In genomic region chr6:70867297-70867696, GRCm38 (mm10) we compare ENCODE assay signal across 27 mouse cellular contexts. TPM values are rescaled to one million over a fixed set of nuclear protein-coding genes. Genes with fewer than 3 reads are reported as not detected.
DNase-seq lines count a peak whose midpoint lies in the region; ATAC-seq and TF ChIP-seq lines count a peak whose summit lies in the region.
"Had no signal": no experiment of that assay in that cellular context is flagged by ENCODE, and none has a peak within 500 bp of the region (broad histone marks: within the 10 kb centered on the region; RNA-seq: fewer than 3 reads in every experiment).

No protein-coding gene starts in this region.

- no peaks in the 10 kb centered on the region for H3K27me3 ChIP-seq in forebrain, embryonic 16.5 days (replicated peaks; ENCODE audit: control insufficient read depth, insufficient read depth, low read length)
- no peaks in the 10 kb centered on the region for H3K27me3 ChIP-seq in forebrain, postnatal 0 days (ENCODE audit: insufficient read depth, low read length)
- H3K27me3 ChIP-seq in hindbrain, postnatal 0 days (ENCODE audit: insufficient read depth, low read length), result no peaks in the 10 kb centered on the region
- H3K27me3 ChIP-seq in hindbrain, embryonic 14.5 days (ENCODE audit: control insufficient read depth, insufficient read depth, low read length), result no peaks in the 10 kb centered on the region
- H3K27me3 ChIP-seq: embryonic facial prominence, embryonic 13.5 days; embryonic facial prominence, embryonic 15.5 days; forebrain, embryonic 12.5 days; Patski had no signal

- no peak for TF ChIP-seq POLR2A in brain, embryonic 14.5 days (IDR thresholded peaks at IDR 0.05; ENCODE audit: borderline replicate concordance, extremely low read depth, insufficient read depth, insufficient read length, poor library complexity, severe bottlenecking)

- DNase-seq in forebrain, postnatal 0 days, result no peak
- no peak for DNase-seq in hindbrain, postnatal 0 days (ENCODE audit: low spot score)
- DNase-seq in hindbrain, embryonic 14.5 days (ENCODE audit: low spot score), result no peak
- peak; percentile 7 for DNase-seq in brain, embryonic 14.5 days (ENCODE audit: low read depth)
- DNase-seq: adrenal gland, adult 2 months; adrenal gland, postnatal 14 days; adrenal gland, postnatal 36 days; cerebellum, adult 11 months; cerebellum, adult 18-20 months; cerebellum, adult 8-10 months; cerebellum, adult 9-11 months; cerebellum, postnatal 14 days; cerebellum, postnatal 36 days; embryo, embryonic 11 days had no signal

- ATAC-seq in forebrain, embryonic 16.5 days, result 0 out of 2 replicates have a peak, but pooled peaks have one; percentile 44
- ATAC-seq in forebrain, postnatal 0 days, result no peak
- peak; percentile 6; the same call in 1 of the 2 replicates for ATAC-seq in hindbrain, postnatal 0 days
- no peak for ATAC-seq in hindbrain, embryonic 14.5 days (ENCODE audit: low FRiP score)
- no peak for ATAC-seq in activated CD4-positive, CD25-positive, alpha-beta regulatory T cell, adult 4 months
- ATAC-seq: forebrain, embryonic 14.5 days; Patski had no signal

- no peak for TF ChIP-seq CTCF in forebrain, postnatal 0 days (IDR thresholded peaks at IDR 0.05; ENCODE audit: low read depth)
- no peak for TF ChIP-seq CTCF in hindbrain, postnatal 0 days (IDR thresholded peaks at IDR 0.05; ENCODE audit: low read depth)
- TF ChIP-seq CTCF in brain, embryonic 14.5 days (IDR thresholded peaks at IDR 0.05; ENCODE audit: borderline replicate concordance, extremely low read depth, insufficient read depth, insufficient read length), result no peak

- no peaks in the 10 kb centered on the region for H3K36me3 ChIP-seq in forebrain, embryonic 16.5 days (ENCODE audit: control insufficient read depth, insufficient read depth)
- no peaks in the 10 kb centered on the region for H3K36me3 ChIP-seq in forebrain, postnatal 0 days (ENCODE audit: insufficient read depth)
- H3K36me3 ChIP-seq in hindbrain, postnatal 0 days (ENCODE audit: insufficient read depth, low read length), result no peaks in the 10 kb centered on the region
- no peaks in the 10 kb centered on the region for H3K36me3 ChIP-seq in hindbrain, embryonic 14.5 days (replicated peaks; ENCODE audit: control insufficient read depth, insufficient read depth)
- H3K36me3 ChIP-seq: embryonic facial prominence, embryonic 13.5 days; embryonic facial prominence, embryonic 15.5 days; forebrain, embryonic 10.5 days; forebrain, embryonic 12.5 days had no signal

- H3K27ac ChIP-seq in forebrain, embryonic 16.5 days (ENCODE audit: low read length), result no peak overlapping the region
- H3K27ac ChIP-seq in forebrain, postnatal 0 days (ENCODE audit: low read depth, low read length), result no peak overlapping the region
- no peak overlapping the region for H3K27ac ChIP-seq in hindbrain, postnatal 0 days
- H3K27ac ChIP-seq in hindbrain, embryonic 14.5 days, result no peak overlapping the region
- H3K27ac ChIP-seq: embryonic facial prominence, embryonic 13.5 days; embryonic facial prominence, embryonic 15.5 days; forebrain, embryonic 10.5 days; forebrain, embryonic 12.5 days had no signal

- H3K9me3 ChIP-seq in forebrain, embryonic 16.5 days (ENCODE audit: control insufficient read depth, low read length), result no peaks in the 10 kb centered on the region
- H3K9me3 ChIP-seq in forebrain, postnatal 0 days (ENCODE audit: low read length), result no peaks in the 10 kb centered on the region
- no peaks in the 10 kb centered on the region for H3K9me3 ChIP-seq in hindbrain, postnatal 0 days (ENCODE audit: low read length)
- H3K9me3 ChIP-seq in hindbrain, embryonic 14.5 days (ENCODE audit: control insufficient read depth, low read length), result no peaks in the 10 kb centered on the region
- H3K9me3 ChIP-seq: embryonic facial prominence, embryonic 13.5 days; embryonic facial prominence, embryonic 15.5 days; forebrain, embryonic 10.5 days; forebrain, embryonic 12.5 days; G1E had no signal

- H3K4me1 ChIP-seq in forebrain, embryonic 16.5 days (replicated peaks; ENCODE audit: control insufficient read depth, insufficient read depth, low read length), result peaks cover 5% of the 10 kb centered on the region
- H3K4me1 ChIP-seq in forebrain, postnatal 0 days (ENCODE audit: insufficient read depth), result no peaks in the 10 kb centered on the region
- H3K4me1 ChIP-seq in hindbrain, postnatal 0 days (ENCODE audit: insufficient read depth, low read length), result no peaks in the 10 kb centered on the region
- peaks cover 12% of the 10 kb centered on the region; the same call in 1 of the 2 replicates for H3K4me1 ChIP-seq in hindbrain, embryonic 14.5 days (replicated peaks; ENCODE audit: control insufficient read depth, insufficient read depth, low read length)
- H3K4me1 ChIP-seq: embryonic facial prominence, embryonic 13.5 days; embryonic facial prominence, embryonic 15.5 days had no signal

- H3K4me3 ChIP-seq in forebrain, embryonic 16.5 days (replicated peaks; ENCODE audit: low read length), result no peak overlapping the region
- H3K4me3 ChIP-seq in forebrain, postnatal 0 days (ENCODE audit: low read depth, low read length), result no peak overlapping the region
- H3K4me3 ChIP-seq in hindbrain, postnatal 0 days (ENCODE audit: low read length), result no peak overlapping the region
- no peak overlapping the region for H3K4me3 ChIP-seq in hindbrain, embryonic 14.5 days (replicated peaks; ENCODE audit: low read length)
- H3K4me3 ChIP-seq: embryonic facial prominence, embryonic 13.5 days; embryonic facial prominence, embryonic 15.5 days; erythroblast, embryonic 14.5 days; forebrain, embryonic 10.5 days; forebrain, embryonic 12.5 days had no signal

- 92% methylated on average over 9 of the region's 9 CpGs for WGBS in forebrain, embryonic 16.5 days
- WGBS in forebrain, postnatal 0 days, result 94% methylated on average over 9 of the region's 9 CpGs
- WGBS in hindbrain, postnatal 0 days, result 94% methylated on average over 9 of the region's 9 CpGs
- 95% methylated on average over 9 of the region's 9 CpGs for WGBS in hindbrain, embryonic 14.5 days

- no peak overlapping the region for H3K9ac ChIP-seq in forebrain, embryonic 16.5 days (replicated peaks; ENCODE audit: low read depth, low read length)
- no peak overlapping the region for H3K9ac ChIP-seq in forebrain, postnatal 0 days
- H3K9ac ChIP-seq in hindbrain, postnatal 0 days (replicated peaks; ENCODE audit: low read length), result no peak overlapping the region
- no peak overlapping the region for H3K9ac ChIP-seq in hindbrain, embryonic 14.5 days
- H3K9ac ChIP-seq: embryonic facial prominence, embryonic 13.5 days; embryonic facial prominence, embryonic 15.5 days; forebrain, embryonic 12.5 days had no signal

- no peak overlapping the region for H3K4me2 ChIP-seq in forebrain, embryonic 16.5 days (ENCODE audit: low read length)
- no peak overlapping the region for H3K4me2 ChIP-seq in forebrain, postnatal 0 days (ENCODE audit: low read depth)
- no peak overlapping the region for H3K4me2 ChIP-seq in hindbrain, postnatal 0 days (ENCODE audit: low read depth, low read length)
- no peak overlapping the region for H3K4me2 ChIP-seq in hindbrain, embryonic 14.5 days (replicated peaks)
- H3K4me2 ChIP-seq: embryonic facial prominence, embryonic 13.5 days; embryonic facial prominence, embryonic 15.5 days; forebrain, embryonic 12.5 days had no signal

RNA-seq across cellular contexts. Expression of gene Eif2ak3, which starts 23.0 kb away (rescaled TPM):
- polyA plus RNA-seq in forebrain, embryonic 16.5 days (2015; fragmentation: Nextera tagmentation; extraction: Ambion mirVana), result 14.4 and 17.8 TPM in 2 replicates
- 22.3 and 23.3 TPM in 2 replicates for total RNA-seq in forebrain, postnatal 0 days (2014; rRNA removed)
- 6.9 and 8.3 TPM in 2 replicates for polyA plus RNA-seq in forebrain, postnatal 0 days (2015; fragmentation: Nextera tagmentation; extraction: Ambion mirVana)
- total RNA-seq in hindbrain, postnatal 0 days (2014; rRNA removed), result 18.3 and 25.6 TPM in 2 replicates
- 7.6 and 8.2 TPM in 2 replicates for polyA plus RNA-seq in hindbrain, postnatal 0 days (2015; fragmentation: Nextera tagmentation; extraction: Ambion mirVana)
- 13.0 and 13.3 TPM in 2 replicates for polyA plus RNA-seq in hindbrain, embryonic 14.5 days (2014; fragmentation: Nextera tagmentation; extraction: Ambion mirVana)
- 17.2 and 20.2 TPM in 2 replicates for polyA plus RNA-seq in brain, embryonic 14.5 days (2012; rRNA removed)
- polyA plus RNA-seq in activated CD4-positive, CD25-positive, alpha-beta regulatory T cell, adult 4 months (2017; shearing (Covaris generic)), result 1 to 10 TPM; 2.4 to 4.6 TPM

RNA-seq across cellular contexts. Expression of gene Tex37, which starts 51.4 kb away (rescaled TPM):
- polyA plus RNA-seq in forebrain, embryonic 16.5 days (2015; fragmentation: Nextera tagmentation; extraction: Ambion mirVana), result not detected in 2 replicates
- not detected in 2 replicates for total RNA-seq in forebrain, postnatal 0 days (2014; rRNA removed)
- polyA plus RNA-seq in forebrain, postnatal 0 days (2015; fragmentation: Nextera tagmentation; extraction: Ambion mirVana), result not detected in 2 replicates
- not detected in 2 replicates for total RNA-seq in hindbrain, postnatal 0 days (2014; rRNA removed)
- not detected in 2 replicates for polyA plus RNA-seq in hindbrain, postnatal 0 days (2015; fragmentation: Nextera tagmentation; extraction: Ambion mirVana)
- not detected in 2 replicates for polyA plus RNA-seq in hindbrain, embryonic 14.5 days (2014; fragmentation: Nextera tagmentation; extraction: Ambion mirVana)
- polyA plus RNA-seq in brain, embryonic 14.5 days (2012; rRNA removed), result not detected in 2 replicates
- polyA plus RNA-seq in activated CD4-positive, CD25-positive, alpha-beta regulatory T cell, adult 4 months (2017; shearing (Covaris generic)), result not detected
- total RNA-seq: adrenal gland, adult 2 months; adrenal gland, postnatal 14 days; adrenal gland, postnatal 36 days; common myeloid progenitor, adult 5-6 weeks had no signal
- polyA plus RNA-seq: adrenal gland, adult 2 months; C2C12; embryonic facial prominence, embryonic 13.5 days; embryonic facial prominence, embryonic 15.5 days; erythroblast, embryonic 14.5 days; forebrain, embryonic 10.5 days; forebrain, embryonic 12.5 days; forebrain, embryonic 14.5 days; frontal cortex, adult 2 months; G1E; Patski had no signal

Comparison
In these comparisons a context has a peak if more than half of its experiments do, and no peak if none do; other contexts are left out.
1. ATAC-seq: peak in forebrain, embryonic 16.5 days (single experiment) and hindbrain, postnatal 0 days (single experiment); none in forebrain, postnatal 0 days (single experiment), hindbrain, embryonic 14.5 days (single experiment) and activated CD4-positive, CD25-positive, alpha-beta regulatory T cell, adult 4 months (single experiment).